Mouse (Mus musculus): ENCODE results near the gene Dhx32.
A peak's percentile ranks its signal among the peaks of the same experiment; 100 is the strongest.

Gene Dhx32

GRCm38 (mm10) chr7:133750666-133751065 lies 31.9 kb downstream of the Dhx32 start:
- no peak for TF ChIP-seq GATA4 (IDR thresholded peaks at IDR 0.05; ENCODE audit: insufficient replicate concordance, low read length)

- TF ChIP-seq GATA4 (IDR thresholded peaks at IDR 0.05; ENCODE audit: insufficient replicate concordance, low read length): no peak
Measured at GRCm38 (mm10) chr7:133748753-133749152, 33.8 kb downstream of the Dhx32 start.

- TF ChIP-seq GATA4 (IDR thresholded peaks at IDR 0.05; ENCODE audit: insufficient replicate concordance, low read length): no peak
Measured at GRCm38 (mm10) chr7:133747372-133747771, 35.2 kb downstream of the Dhx32 start.

- no peak for TF ChIP-seq GATA4 (IDR thresholded peaks at IDR 0.05; ENCODE audit: insufficient replicate concordance, low read length)
Measured at GRCm38 (mm10) chr7:133744701-133745100, 37.8 kb downstream of the Dhx32 start.

DNA sequence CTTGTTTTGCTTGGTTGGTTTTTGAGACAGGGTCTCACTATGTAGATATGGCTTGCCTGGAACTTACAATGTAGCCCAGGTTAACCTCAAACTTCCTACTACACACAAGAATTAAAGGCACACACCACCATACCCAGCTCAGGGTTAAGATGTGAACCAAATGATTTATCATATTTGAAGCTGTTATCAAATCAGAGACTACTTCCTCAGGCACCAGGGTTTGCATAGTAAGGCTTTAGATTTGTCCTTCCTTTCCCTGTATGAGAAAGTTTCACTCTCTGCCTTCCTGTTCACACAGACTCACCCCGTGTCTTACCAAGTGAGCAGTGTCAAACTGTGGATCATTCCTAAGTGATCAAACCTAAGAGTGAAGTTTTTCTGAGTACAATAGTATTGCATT lies 38.3 kb downstream of the Dhx32 start:
- TF ChIP-seq GATA4 (IDR thresholded peaks at IDR 0.05; ENCODE audit: insufficient replicate concordance, low read length): peak; percentile 73; the same call in 1 of the 2 replicates

DNA sequence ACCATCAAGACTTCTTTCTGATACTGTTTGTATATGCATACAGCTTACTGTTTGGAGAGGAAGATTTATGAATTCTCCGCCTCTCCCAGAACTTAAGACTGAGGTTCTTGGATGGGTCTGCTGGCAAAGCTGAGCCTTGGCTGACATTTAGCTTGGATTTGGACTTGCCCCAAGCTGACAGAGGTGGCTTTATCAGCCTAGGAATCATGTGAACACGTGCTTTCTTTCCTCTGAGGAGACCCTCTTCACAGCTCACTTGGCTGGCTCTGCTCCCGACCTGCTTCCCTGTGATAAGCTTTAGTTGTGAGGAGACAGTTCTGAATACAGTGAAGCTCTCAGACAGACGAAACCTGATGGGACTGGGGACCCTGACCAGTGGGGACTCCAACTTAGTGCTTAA lies 38.9 kb downstream of the Dhx32 start:
- TF ChIP-seq GATA4 (IDR thresholded peaks at IDR 0.05; ENCODE audit: insufficient replicate concordance, low read length): no peak

- no peak for TF ChIP-seq GATA4 (IDR thresholded peaks at IDR 0.05; ENCODE audit: insufficient replicate concordance, low read length)
Measured at GRCm38 (mm10) chr7:133742530-133743325, 39.8 kb downstream of the Dhx32 start.

DNA sequence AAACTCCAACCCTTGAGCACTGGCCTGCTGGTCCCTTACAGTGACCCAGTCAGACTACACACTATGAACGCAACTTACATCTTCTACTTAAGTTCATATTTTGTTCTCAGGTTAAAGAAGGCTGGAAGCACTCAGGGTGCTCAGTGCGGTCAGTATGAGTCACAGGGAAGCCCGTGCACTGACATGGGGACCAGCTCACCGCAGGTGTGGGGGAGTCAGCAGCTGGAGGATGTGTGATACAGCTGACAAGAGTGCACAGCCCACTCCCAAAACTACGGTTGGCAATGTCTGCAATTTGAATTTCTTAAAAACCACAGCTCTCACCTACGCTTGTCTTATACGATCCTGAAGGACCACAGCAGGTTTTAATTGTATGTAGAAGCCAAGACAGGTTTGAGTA lies 42.0 kb downstream of the Dhx32 start:
- TF ChIP-seq GATA4 (IDR thresholded peaks at IDR 0.05; ENCODE audit: insufficient replicate concordance, low read length): no peak

- no peak for TF ChIP-seq GATA4 (IDR thresholded peaks at IDR 0.05; ENCODE audit: insufficient replicate concordance, low read length)
Measured at GRCm38 (mm10) chr7:133731971-133732645, 50.4 kb downstream of the Dhx32 start.

DNA sequence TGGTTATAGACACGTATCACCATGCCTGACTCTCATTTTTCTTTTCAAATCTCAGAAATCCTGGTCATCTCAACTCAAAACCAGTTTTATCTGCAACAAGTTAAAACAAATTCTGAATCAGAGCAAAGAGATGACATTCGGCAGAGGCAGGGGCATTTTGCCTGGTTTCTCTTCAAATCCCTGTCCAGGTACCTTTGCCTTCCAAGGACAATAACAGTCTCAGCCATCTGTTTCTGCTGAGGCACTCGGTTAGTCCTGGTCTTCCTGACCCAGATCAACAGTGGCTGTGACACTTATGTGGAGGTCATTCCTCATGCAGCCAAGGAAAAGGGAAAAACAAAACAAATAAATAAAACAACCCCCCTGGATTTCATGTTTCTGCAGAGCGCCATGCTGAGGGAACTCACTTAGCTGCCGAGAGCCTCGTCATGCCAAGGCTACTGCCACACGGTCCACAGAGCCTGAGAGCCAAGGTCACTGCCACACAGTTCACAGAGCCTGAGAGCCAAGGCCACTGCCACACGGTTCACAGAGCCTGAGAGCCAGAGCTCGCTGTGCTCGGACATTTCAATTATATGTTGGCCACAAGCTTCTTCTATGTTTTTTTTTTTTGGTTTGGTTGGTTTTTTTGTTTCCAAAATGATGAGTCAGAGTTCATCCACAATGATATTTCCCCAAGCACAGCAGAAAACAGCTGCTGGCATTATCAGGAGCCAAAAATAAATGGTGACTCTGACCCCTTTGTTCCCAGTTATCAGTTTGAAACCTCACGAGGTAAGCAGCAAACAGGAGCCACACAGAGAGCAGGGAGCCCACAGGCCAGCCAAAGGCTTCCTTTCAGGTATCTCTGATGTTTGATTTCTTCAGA lies 52.0 kb downstream of the Dhx32 start:
- peak; percentile 86 for TF ChIP-seq GATA4 (IDR thresholded peaks at IDR 0.05; ENCODE audit: insufficient replicate concordance, low read length)

DNA sequence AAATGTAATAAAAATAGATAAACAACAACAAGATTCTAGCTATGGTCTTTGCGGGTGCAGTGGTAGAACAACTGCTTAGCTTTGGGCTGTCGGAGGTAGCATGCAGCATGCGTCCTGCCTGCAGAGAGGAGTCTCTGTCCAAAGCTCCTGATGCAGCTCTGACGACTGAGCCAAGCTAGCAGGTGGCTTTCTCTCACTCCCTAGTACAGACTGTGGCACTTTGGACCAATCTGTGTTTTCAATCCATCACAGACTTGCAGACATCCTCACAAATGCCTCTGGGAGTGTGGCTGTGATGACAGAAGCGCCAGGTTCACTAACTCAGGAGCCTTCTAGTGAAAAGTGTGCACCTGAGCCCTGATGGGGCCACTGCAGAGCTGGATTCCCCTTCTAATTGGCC lies 53.2 kb downstream of the Dhx32 start:
- no peak for TF ChIP-seq GATA4 (IDR thresholded peaks at IDR 0.05; ENCODE audit: insufficient replicate concordance, low read length)

DNA sequence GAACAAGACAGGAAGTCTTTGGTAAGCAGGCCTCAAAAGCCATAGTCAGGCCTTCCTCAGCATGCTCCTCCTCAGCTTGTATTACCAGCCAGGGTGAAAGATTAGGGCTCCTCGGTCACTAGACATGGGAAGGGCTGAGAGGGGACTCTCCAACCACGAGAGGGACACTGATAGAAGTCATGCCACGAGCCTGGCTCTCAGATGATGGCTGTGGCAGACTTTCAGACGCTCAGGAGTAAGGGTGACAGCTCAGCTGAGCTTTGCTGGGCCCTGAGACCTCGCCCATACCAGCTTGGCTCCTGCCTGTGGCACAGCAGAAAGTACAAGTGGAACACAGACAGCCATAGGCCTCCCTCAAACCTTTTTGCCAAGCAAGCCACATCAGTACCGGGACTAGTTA lies 55.5 kb downstream of the Dhx32 start:
- TF ChIP-seq GATA4 (IDR thresholded peaks at IDR 0.05; ENCODE audit: insufficient replicate concordance, low read length): no peak

GRCm38 (mm10) chr7:133725571-133725970 lies 57.0 kb downstream of the Dhx32 start:
- no peak for TF ChIP-seq GATA4 (IDR thresholded peaks at IDR 0.05; ENCODE audit: insufficient replicate concordance, low read length)

DNA sequence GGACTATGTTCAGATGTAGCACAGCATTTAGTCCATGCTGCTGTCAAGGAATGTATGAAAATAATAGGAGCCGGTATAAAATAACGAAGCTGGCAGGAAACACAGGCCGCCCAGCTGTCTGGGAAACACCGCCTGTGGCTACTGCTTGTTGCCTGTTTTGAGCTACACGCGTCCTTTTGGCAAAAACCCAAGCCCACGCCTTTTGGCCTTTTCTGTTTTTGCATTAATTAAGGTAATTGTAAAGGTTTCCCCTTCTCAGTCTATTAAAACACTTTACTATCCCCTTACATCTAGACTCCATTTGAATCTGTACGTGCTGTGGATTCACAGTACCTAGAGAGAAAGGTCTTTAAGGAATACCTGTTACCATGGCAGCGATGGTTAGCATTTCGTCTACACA lies 57.7 kb downstream of the Dhx32 start:
- no peak for TF ChIP-seq GATA4 (IDR thresholded peaks at IDR 0.05; ENCODE audit: insufficient replicate concordance, low read length)

DNA sequence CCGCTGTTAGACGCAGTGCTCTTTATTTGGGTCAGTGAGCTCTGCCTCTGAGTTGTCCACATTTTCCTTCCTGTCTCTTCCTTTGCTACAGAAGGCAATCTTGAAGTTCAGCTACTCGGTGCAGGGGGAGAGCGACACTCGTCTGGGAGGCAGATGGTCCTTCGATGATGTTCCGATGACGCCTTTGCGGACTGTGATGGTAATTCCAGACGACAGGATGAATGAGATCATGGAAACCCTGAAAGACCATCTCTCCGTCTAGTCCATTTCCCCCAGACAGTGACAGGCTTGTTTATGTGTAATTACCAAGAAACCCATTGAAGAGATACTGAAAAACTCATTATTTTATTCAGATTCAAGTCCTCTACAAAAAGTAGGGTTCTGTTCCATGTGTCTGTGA lies 61.9 kb downstream of the Dhx32 start:
- no peak for TF ChIP-seq GATA4 (IDR thresholded peaks at IDR 0.05; ENCODE audit: insufficient replicate concordance, low read length)

GRCm38 (mm10) chr7:133718580-133718979 lies 63.9 kb downstream of the Dhx32 start:
- no peak for TF ChIP-seq GATA4 (IDR thresholded peaks at IDR 0.05; ENCODE audit: insufficient replicate concordance, low read length)
